Mouse (Mus musculus) MEL (cell line): Measurements from ENCODE around the gene Btbd17. TPM values are rescaled to one million over a fixed set of nuclear protein-coding genes. Genes with fewer than 3 reads are reported as not detected.

Source experiments
- DNase-seq: peaks from one replicate; pipeline ENCODE4 v3.0.0; 2011; ENCODE audit warnings: low read depth, low spot score
- H3K27ac ChIP-seq: 2 replicates; pipeline ENCODE4 v1.5.1; 2012; ENCODE audit warnings: low read depth, mild to moderate bottlenecking, control low read depth, low read length, moderate library complexity; ENCODE audit not compliant: control insufficient read depth
- H3K27me3 ChIP-seq, 2 experiments: fragments of 150-350 bp in 1 of 2; sonication (generic) in 1 of 2; 2 replicates each; pipeline ENCODE4 v1.6.1; 2012; ENCODE audit warnings: low read length in 2 of 2, mild to moderate bottlenecking in 2 of 2, improper control_type of control experiment in 1 of 2, moderate library complexity in 1 of 2; ENCODE audit not compliant: insufficient read depth in 2 of 2, control insufficient read depth in 1 of 2
- H3K36me3 ChIP-seq, 2 experiments: 2 replicates each; pipeline ENCODE4 v1.6.1; 2012 to 2014; ENCODE audit warnings: low read length in 2 of 2, improper control_type of control experiment in 1 of 2, inconsistent platforms in 1 of 2, mild to moderate bottlenecking in 1 of 2; ENCODE audit not compliant: insufficient read depth in 2 of 2, control insufficient read depth in 1 of 2
- H3K4me1 ChIP-seq, 2 experiments: fragments of 150-350 bp in 1 of 2; sonication (generic) in 1 of 2; 2 replicates each; pipeline ENCODE4 v1.6.1; 2012; ENCODE audit warnings: low read length in 2 of 2, improper control_type of control experiment in 1 of 2, mild to moderate bottlenecking in 1 of 2; ENCODE audit not compliant: insufficient read depth in 2 of 2, control insufficient read depth in 1 of 2
- H3K4me3 ChIP-seq, 2 experiments: fragments of 150-350 bp in 1 of 2; sonication (generic) in 1 of 2; 2 replicates each; pipeline ENCODE4 v1.5.1; 2012; ENCODE audit warnings: low read depth in 2 of 2, low read length in 2 of 2, mild to moderate bottlenecking in 2 of 2, moderate library complexity in 2 of 2, control low read depth in 1 of 2, improper control_type of control experiment in 1 of 2; ENCODE audit not compliant: control insufficient read depth in 1 of 2, insufficient read depth in 1 of 2
- H3K79me2 ChIP-seq: 2 replicates; pipeline ENCODE4 v1.6.1; 2012; ENCODE audit warnings: mild to moderate bottlenecking, low read length, moderate library complexity; ENCODE audit not compliant: control insufficient read depth, poor library complexity, insufficient read depth
- H3K9ac ChIP-seq: 2 replicates; pipeline ENCODE4 v1.6.1; 2012; ENCODE audit warnings: low read depth, mild to moderate bottlenecking, control low read depth, low read length, moderate library complexity; ENCODE audit not compliant: control insufficient read depth, poor library complexity, severe bottlenecking
- H3K9me3 ChIP-seq: fragments of 150-350 bp; sonication (generic); replicated peaks from 2 replicates; pipeline ENCODE4 v1.6.1; 2012; ENCODE audit warnings: mild to moderate bottlenecking, low read length, improper control_type of control experiment, moderate library complexity; ENCODE audit not compliant: insufficient read depth
- CHD1 ChIP-seq: IDR thresholded peaks from 2 replicates; pipeline ENCODE4 v1.6.1; 2012; ENCODE audit warnings: low read depth, mild to moderate bottlenecking, inconsistent platforms, low read length, improper control_type of control experiment
- CTCF ChIP-seq, 3 experiments: IDR thresholded peaks in 2 of 3; conservative IDR thresholded peaks in 1 of 3; 2 replicates each; pipeline ENCODE4 v1.5.1; 2011 to 2012; ENCODE audit warnings: low read length in 3 of 3, low read depth in 2 of 3, mild to moderate bottlenecking in 2 of 3, improper control_type of control experiment in 1 of 3, inconsistent platforms in 1 of 3, mixed read lengths in 1 of 3, moderate library complexity in 1 of 3; ENCODE audit not compliant: control insufficient read depth in 1 of 3, insufficient read depth in 1 of 3, poor library complexity in 1 of 3, severe bottlenecking in 1 of 3
- E2F4 ChIP-seq: IDR thresholded peaks from 2 replicates; pipeline ENCODE4 v1.6.1; 2011; ENCODE audit warnings: low read depth, low read length, improper control_type of control experiment, borderline replicate concordance
- ELF1 ChIP-seq: IDR thresholded peaks from 2 replicates; pipeline ENCODE4 v1.6.1; 2014; ENCODE audit warnings: low read depth, mild to moderate bottlenecking, inconsistent platforms, low read length, improper control_type of control experiment, moderate library complexity
- EP300 ChIP-seq, 2 experiments: IDR thresholded peaks; 2 replicates each; pipeline ENCODE4 v1.6.1; 2011; ENCODE audit warnings: improper control_type of control experiment in 2 of 2, low read length in 2 of 2, low read depth in 1 of 2, mild to moderate bottlenecking in 1 of 2
- ETS1 ChIP-seq: IDR thresholded peaks from 2 replicates; pipeline ENCODE4 v1.6.1; 2012; ENCODE audit warnings: low read depth, mild to moderate bottlenecking, inconsistent platforms, low read length, improper control_type of control experiment, moderate library complexity
- GABPA ChIP-seq: IDR thresholded peaks from 2 replicates; pipeline ENCODE4 v1.6.1; 2012; ENCODE audit warnings: low read depth, mild to moderate bottlenecking, inconsistent platforms, low read length, improper control_type of control experiment, moderate library complexity
- GATA1 ChIP-seq: IDR thresholded peaks from 2 replicates; pipeline ENCODE4 v1.6.1; 2011; ENCODE audit warnings: low read depth, low read length, improper control_type of control experiment
- JUND ChIP-seq: IDR thresholded peaks from 2 replicates; pipeline ENCODE4 v1.6.1; 2011; ENCODE audit warnings: low read depth, mild to moderate bottlenecking, improper control_type of control experiment, low read length
- KAT2A ChIP-seq: conservative IDR thresholded peaks from 2 replicates; pipeline ENCODE4 v1.6.1; 2012; ENCODE audit warnings: low read depth, low read length, improper control_type of control experiment, inconsistent platforms
- MAFK ChIP-seq: IDR thresholded peaks from 2 replicates; pipeline ENCODE4 v1.6.1; 2011; ENCODE audit warnings: low read depth, mild to moderate bottlenecking, low read length, improper control_type of control experiment, borderline replicate concordance
- MXI1 ChIP-seq: IDR thresholded peaks from 2 replicates; pipeline ENCODE4 v1.6.1; 2011; ENCODE audit warnings: mild to moderate bottlenecking, low read depth, low read length, improper control_type of control experiment
- MYB ChIP-seq: IDR thresholded peaks from 2 replicates; pipeline ENCODE4 v1.6.1; 2011; ENCODE audit warnings: mild to moderate bottlenecking, low read depth, low read length, improper control_type of control experiment
- NRF1 ChIP-seq: IDR thresholded peaks from 2 replicates; pipeline ENCODE4 v1.6.1; 2014; ENCODE audit warnings: low read depth, mild to moderate bottlenecking, inconsistent platforms, low read length, improper control_type of control experiment, moderate library complexity; ENCODE audit not compliant: poor library complexity, insufficient read depth, severe bottlenecking
- POLR2A ChIP-seq, 2 experiments: IDR thresholded peaks; 2 replicates each; pipeline ENCODE4 v1.6.1; 2011 to 2012; ENCODE audit warnings: low read length in 2 of 2, mild to moderate bottlenecking in 2 of 2, control low read depth in 1 of 2, improper control_type of control experiment in 1 of 2, low read depth in 1 of 2, moderate library complexity in 1 of 2; ENCODE audit not compliant: control insufficient read depth in 1 of 2, insufficient read depth in 1 of 2, poor library complexity in 1 of 2
- RAD21 ChIP-seq: IDR thresholded peaks from 2 replicates; pipeline ENCODE4 v1.6.1; 2011; ENCODE audit warnings: mild to moderate bottlenecking, low read depth, low read length, improper control_type of control experiment
- SIN3A ChIP-seq: IDR thresholded peaks from 2 replicates; pipeline ENCODE4 v1.6.1; 2012; ENCODE audit warnings: low read length, improper control_type of control experiment, inconsistent platforms
- SMC3 ChIP-seq: IDR thresholded peaks from 2 replicates; pipeline ENCODE4 v1.6.1; 2011; ENCODE audit warnings: low read depth, low read length, improper control_type of control experiment
- TAL1 ChIP-seq: IDR thresholded peaks from 2 replicates; pipeline ENCODE4 v1.6.1; 2012; ENCODE audit warnings: mild to moderate bottlenecking, inconsistent platforms, low read length, moderate library complexity, mixed read lengths
- TBP ChIP-seq: IDR thresholded peaks from 2 replicates; pipeline ENCODE4 v1.8.0; 2011; ENCODE audit warnings: low read depth, low read length, improper control_type of control experiment
- TCF12 ChIP-seq: IDR thresholded peaks from 2 replicates; pipeline ENCODE4 v1.6.1; 2014; ENCODE audit warnings: low read depth, mild to moderate bottlenecking, inconsistent platforms, low read length, improper control_type of control experiment, moderate library complexity
- USF2 ChIP-seq, 2 experiments: IDR thresholded peaks; 2 replicates each; pipeline ENCODE4 v1.6.1; 2011 to 2012; ENCODE audit warnings: improper control_type of control experiment in 2 of 2, low read length in 2 of 2, borderline replicate concordance in 1 of 2, inconsistent platforms in 1 of 2, low read depth in 1 of 2, mild to moderate bottlenecking in 1 of 2; ENCODE audit not compliant: insufficient read depth in 1 of 2
- ZMIZ1 ChIP-seq: IDR thresholded peaks from 2 replicates; pipeline ENCODE4 v1.6.1; 2012; ENCODE audit warnings: low read depth, mild to moderate bottlenecking, inconsistent platforms, low read length, improper control_type of control experiment, moderate library complexity
- polyA plus RNA-seq, 2 experiments: library from polyadenylated mRNA; stranded (reverse) in 1 of 2; unstranded in 1 of 2; fragments of >175 nt in 1 of 2; fragments of >200 nt in 1 of 2; gene quantifications; 2 replicates each; pipeline versions ENCODE4 v1.2.1 to v1.2.4; 2012; ENCODE audit warnings: low replicate concordance in 2 of 2, low read depth in 1 of 2; ENCODE audit not compliant: insufficient read length in 2 of 2, insufficient read depth in 1 of 2, missing spikeins in 1 of 2
- total RNA-seq: library from RNA; depleted of rRNA; stranded (reverse); fragments of 300-350 nt; gene quantifications from 2 replicates; pipeline ENCODE4 v1.2.3, GENCODE M21; 2012

Btbd17 gene
- total and polyA plus RNA-seq, 3 experiments, result not detected

- no peak for DNase-seq
- no peak for TF ChIP-seq KAT2A
- TF ChIP-seq TCF12, result no peak
- TF ChIP-seq ZMIZ1, result no peak
- TF ChIP-seq POLR2A (IDR thresholded peaks at IDR 0.05; ENCODE audit: control insufficient read depth in 1 of 2, insufficient read depth in 1 of 2, low read depth in 1 of 2, low read length in 2 of 2, poor library complexity in 1 of 2), result no peak
- TF ChIP-seq EP300 (IDR thresholded peaks at IDR 0.05; ENCODE audit: low read depth in 1 of 2, low read length in 2 of 2), result no peak
- TF ChIP-seq USF2 (IDR thresholded peaks at IDR 0.05; ENCODE audit: borderline replicate concordance in 1 of 2, insufficient read depth in 1 of 2, low read depth in 1 of 2, low read length in 2 of 2), result no peak
- no peak for TF ChIP-seq ELF1
- no peak for TF ChIP-seq E2F4
- no peak for TF ChIP-seq TAL1
- TF ChIP-seq SIN3A, result no peak
- no peak for TF ChIP-seq CTCF (IDR thresholded peaks at IDR 0.05 in 2 of 3, conservative IDR thresholded peaks at IDR 0.05 in 1 of 3; ENCODE audit: control insufficient read depth in 1 of 3, insufficient read depth in 1 of 3, low read depth in 2 of 3, low read length in 3 of 3, poor library complexity in 1 of 3, severe bottlenecking in 1 of 3)
- no peak for TF ChIP-seq MYB
- Histone ChIP-seq H3K4me3 (no peak overlapping the region), H3K4me1 (no peaks in the 10 kb centered on the region), H3K27ac (no peak overlapping the region), H3K27me3 (no peaks in the 10 kb centered on the region), H3K36me3 (no peaks in the 10 kb centered on the region), H3K79me2 (no peaks in the 10 kb centered on the region), H3K9me3 (no peaks in the 10 kb centered on the region), H3K9ac (no peak overlapping the region)
Measured at GRCm38 (mm10) chr11:114795231-114795746, 456 bp downstream of the Btbd17 start.

GRCm38 (mm10) chr11:114794691-114795090 lies 1.1 kb downstream of the Btbd17 start:
- Histone ChIP-seq H3K9me3 (no peaks in the 10 kb centered on the region), H3K36me3 (no peaks in the 10 kb centered on the region), H3K27me3 (no peaks in the 10 kb centered on the region), H3K9ac (no peak overlapping the region), H3K4me1 (no peaks in the 10 kb centered on the region), H3K27ac (no peak overlapping the region), H3K79me2 (no peaks in the 10 kb centered on the region), H3K4me3 (no peak overlapping the region)
- TF ChIP-seq ETS1 (no peak), NRF1 (no peak), POLR2A (IDR thresholded peaks at IDR 0.05; ENCODE audit: control insufficient read depth in 1 of 2, insufficient read depth in 1 of 2, low read depth in 1 of 2, low read length in 2 of 2, poor library complexity in 1 of 2) (no peak), MYB (no peak), RAD21 (no peak), CHD1 (no peak), EP300 (IDR thresholded peaks at IDR 0.05; ENCODE audit: low read depth in 1 of 2, low read length in 2 of 2) (no peak), JUND (no peak), MXI1 (no peak), MAFK (no peak), TAL1 (no peak), CTCF (IDR thresholded peaks at IDR 0.05 in 2 of 3, conservative IDR thresholded peaks at IDR 0.05 in 1 of 3; ENCODE audit: control insufficient read depth in 1 of 3, insufficient read depth in 1 of 3, low read depth in 2 of 3, low read length in 3 of 3, poor library complexity in 1 of 3, severe bottlenecking in 1 of 3) (no peak), GABPA (no peak), GATA1 (no peak), SMC3 (no peak), SIN3A (no peak), TBP (no peak)
- no peak for DNase-seq
